Mouse (Mus musculus): Measurements from ENCODE around the gene 2010109A12Rik. TPM values are rescaled to one million over a fixed set of nuclear protein-coding genes. Genes with fewer than 3 reads are reported as not detected.

2010109A12Rik gene
- polyA plus RNA-seq, 1 experiment from 2014 or later: 2.7 TPM

DNA sequence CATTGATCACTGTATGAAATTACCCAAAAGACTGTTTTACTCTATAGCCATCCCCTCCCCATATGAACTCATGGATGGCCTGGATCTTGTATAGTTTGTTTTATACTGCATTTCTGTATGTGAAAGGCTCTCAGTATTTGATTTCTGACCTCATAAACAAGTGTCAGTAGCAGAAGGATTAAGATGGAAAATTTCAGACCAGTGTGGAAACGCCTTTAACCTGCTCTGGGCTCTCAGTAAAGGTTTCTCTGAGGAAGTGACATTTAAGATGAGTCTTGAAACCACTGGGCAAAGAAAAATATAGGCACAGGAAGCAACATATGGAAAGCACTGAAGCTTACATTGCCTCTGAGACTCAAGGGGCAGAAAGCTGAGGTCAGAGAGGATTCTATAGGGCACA is 1.2 kb downstream of the 2010109A12Rik start:
- Histone ChIP-seq H3K36me3 (ENCODE audit: control insufficient read depth, insufficient read depth, low read length) (no peaks in the 10 kb centered on the region), H3K4me3 (ENCODE audit: low read depth, low read length) (no peak overlapping the region), H3K27me3 (ENCODE audit: control insufficient read depth, insufficient read depth, low read length) (no peaks in the 10 kb centered on the region), H3K4me2 (ENCODE audit: low read depth, low read length, severe bottlenecking) (no peak overlapping the region; the same call in 1 of the 2 replicates), H3K27ac (ENCODE audit: low read depth, low read length) (peak overlapping the region; percentile 68; the same call in 1 of the 2 replicates), H3K9me3 (ENCODE audit: control insufficient read depth, low read length) (no peaks in the 10 kb centered on the region), H3K9ac (ENCODE audit: low read length) (no peak overlapping the region; the same call in 1 of the 2 replicates), H3K4me1 (replicated peaks; ENCODE audit: control insufficient read depth, insufficient read depth, low read length) (peaks cover 5% of the 10 kb centered on the region; the same call in 1 of the 2 replicates)
- 79% methylated on average over 1 of the region's 1 CpGs for WGBS
- DNase-seq (ENCODE audit: low spot score) (no peak), ATAC-seq (replicated peaks; ENCODE audit: low FRiP score) (no peak)

DNA sequence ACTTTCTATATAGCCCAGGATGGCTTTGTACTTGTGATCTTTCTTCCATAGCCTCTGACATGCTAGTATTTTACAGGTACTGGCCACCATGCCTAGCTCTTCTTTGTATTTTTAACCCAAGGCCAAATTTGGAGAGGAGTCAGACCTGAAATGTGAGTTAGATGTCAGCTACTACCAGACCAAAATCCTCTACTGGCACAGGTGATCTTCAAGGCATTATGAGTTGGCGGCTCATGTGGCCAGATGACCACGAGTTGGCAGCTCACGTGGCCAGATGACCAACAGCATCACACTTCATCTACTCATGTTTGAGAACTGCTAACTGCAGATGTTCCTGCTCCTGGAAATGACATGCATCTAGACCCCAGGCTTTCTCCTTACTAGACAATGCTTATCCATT is 12.1 kb downstream of the 2010109A12Rik start:
- Histone ChIP-seq H3K4me1 (replicated peaks; ENCODE audit: control insufficient read depth, insufficient read depth, low read length) (no peaks in the 10 kb centered on the region), H3K36me3 (ENCODE audit: control insufficient read depth, insufficient read depth, low read length) (no peaks in the 10 kb centered on the region), H3K9me3 (ENCODE audit: control insufficient read depth, low read length) (no peaks in the 10 kb centered on the region), H3K9ac (ENCODE audit: low read length) (no peak overlapping the region), H3K27ac (ENCODE audit: low read depth, low read length) (no peak overlapping the region), H3K4me2 (ENCODE audit: low read depth, low read length, severe bottlenecking) (no peak overlapping the region), H3K4me3 (ENCODE audit: low read depth, low read length) (no peak overlapping the region), H3K27me3 (ENCODE audit: control insufficient read depth, insufficient read depth, low read length) (no peaks in the 10 kb centered on the region)
- DNase-seq (ENCODE audit: low spot score) (no peak), ATAC-seq (replicated peaks; ENCODE audit: low FRiP score) (no peak)
- 91% methylated on average over 3 of the region's 3 CpGs for WGBS

DNA sequence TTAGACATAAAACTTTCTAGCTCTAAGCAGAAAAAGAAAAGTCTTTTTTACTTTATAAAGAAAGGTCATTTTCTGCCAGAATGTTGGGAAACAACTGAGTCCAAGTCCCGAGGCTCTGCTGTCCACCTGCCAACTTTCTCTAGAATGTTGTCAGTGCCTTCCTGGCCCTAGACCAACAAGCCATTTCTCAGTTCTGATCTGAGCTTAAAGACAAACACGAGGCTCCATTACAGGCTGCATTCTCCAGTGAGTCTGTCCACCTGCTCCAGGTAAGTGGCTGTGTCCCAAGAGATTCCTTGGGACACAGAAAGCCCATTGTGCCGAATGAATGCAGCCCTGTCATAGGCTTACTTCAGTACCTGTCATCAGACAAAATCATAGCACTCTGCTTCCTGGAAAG is 15.3 kb downstream of the 2010109A12Rik start:
- H3K4me2 ChIP-seq (ENCODE audit: low read depth, low read length, severe bottlenecking): no peak overlapping the region
- no peak overlapping the region for H3K9ac ChIP-seq (ENCODE audit: low read length)
- H3K36me3 ChIP-seq (ENCODE audit: control insufficient read depth, insufficient read depth, low read length): no peaks in the 10 kb centered on the region
- no peaks in the 10 kb centered on the region for H3K27me3 ChIP-seq (ENCODE audit: control insufficient read depth, insufficient read depth, low read length)
- ATAC-seq (replicated peaks; ENCODE audit: low FRiP score): no peak
- H3K4me3 ChIP-seq (ENCODE audit: low read depth, low read length): no peak overlapping the region
- no peaks in the 10 kb centered on the region for H3K4me1 ChIP-seq (replicated peaks; ENCODE audit: control insufficient read depth, insufficient read depth, low read length)
- H3K27ac ChIP-seq (ENCODE audit: low read depth, low read length): no peak overlapping the region
- WGBS: 81% methylated on average over 3 of the region's 3 CpGs
- H3K9me3 ChIP-seq (ENCODE audit: control insufficient read depth, low read length): no peaks in the 10 kb centered on the region
- no peak for DNase-seq (ENCODE audit: low spot score)

DNA sequence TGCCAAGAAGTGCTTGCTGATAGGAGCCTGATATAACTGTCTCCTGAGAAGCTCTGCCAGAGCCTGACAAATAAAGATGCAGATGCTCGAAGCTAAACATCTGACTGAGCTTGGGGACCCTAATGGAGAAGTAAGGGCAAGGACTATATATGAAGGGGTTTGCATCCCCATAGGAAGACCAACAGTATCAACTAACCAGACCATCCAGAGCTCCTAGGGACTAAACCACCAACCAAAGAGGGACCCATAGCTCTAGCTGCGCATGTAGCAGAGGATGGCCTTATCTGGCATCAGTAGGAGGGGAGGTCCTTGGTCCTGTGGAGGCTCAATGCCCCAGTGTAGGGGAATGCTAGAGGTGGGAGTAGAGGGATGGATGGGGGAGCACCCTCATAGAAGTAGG is 18.2 kb downstream of the 2010109A12Rik start:
- 86% methylated on average over 2 of the region's 2 CpGs for WGBS
- no peak overlapping the region for H3K9ac ChIP-seq (ENCODE audit: low read length)
- H3K4me2 ChIP-seq (ENCODE audit: low read depth, low read length, severe bottlenecking): no peak overlapping the region
- no peaks in the 10 kb centered on the region for H3K27me3 ChIP-seq (ENCODE audit: control insufficient read depth, insufficient read depth, low read length)
- H3K9me3 ChIP-seq (ENCODE audit: control insufficient read depth, low read length): no peaks in the 10 kb centered on the region
- DNase-seq (ENCODE audit: low spot score): no peak
- H3K4me1 ChIP-seq (replicated peaks; ENCODE audit: control insufficient read depth, insufficient read depth, low read length): no peaks in the 10 kb centered on the region
- no peak overlapping the region for H3K27ac ChIP-seq (ENCODE audit: low read depth, low read length)
- ATAC-seq (replicated peaks; ENCODE audit: low FRiP score): no peak
- no peak overlapping the region for H3K4me3 ChIP-seq (ENCODE audit: low read depth, low read length)
- no peaks in the 10 kb centered on the region for H3K36me3 ChIP-seq (ENCODE audit: control insufficient read depth, insufficient read depth, low read length)

DNA sequence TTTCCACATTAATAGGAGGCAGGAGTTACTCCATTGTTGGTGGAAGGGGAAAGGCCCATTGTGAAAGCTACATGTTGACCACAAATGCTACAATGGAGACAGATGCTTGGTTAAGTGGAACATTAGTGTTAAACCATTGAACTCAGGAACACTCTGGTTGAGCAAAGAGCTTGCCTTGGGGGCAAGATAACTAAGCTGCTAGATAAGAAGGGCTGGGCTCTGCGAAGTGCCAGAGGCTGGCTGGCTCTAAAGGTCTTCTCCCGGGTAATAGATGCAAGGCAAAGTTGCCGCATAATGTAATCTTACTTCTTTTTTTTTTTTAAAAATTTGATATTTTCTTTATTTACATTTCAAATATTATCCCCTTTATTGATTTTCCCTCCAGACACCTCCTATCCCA is 20.8 kb downstream of the 2010109A12Rik start:
- WGBS: 93% methylated on average over 3 of the region's 3 CpGs

DNA sequence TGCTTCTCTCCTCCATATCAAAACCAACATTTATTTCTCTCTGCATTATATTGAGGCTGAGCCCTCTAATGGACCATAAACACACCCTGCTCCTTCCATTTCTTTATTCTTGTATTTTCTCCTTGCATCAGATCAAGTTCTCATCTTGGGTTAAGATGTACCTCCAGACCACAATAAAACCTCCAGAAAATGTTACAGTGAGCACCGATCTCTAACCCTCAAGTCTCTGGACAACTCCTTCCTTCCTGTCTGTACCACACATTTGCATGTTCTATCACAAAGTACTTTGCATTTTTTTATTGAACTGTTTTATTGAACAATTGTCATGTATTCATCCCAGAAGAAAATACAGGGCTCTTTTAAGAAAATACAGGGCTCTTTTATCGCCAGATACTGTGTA is 23.2 kb downstream of the 2010109A12Rik start:
- H3K4me3 ChIP-seq (ENCODE audit: low read depth, low read length): no peak overlapping the region
- no peak overlapping the region for H3K9ac ChIP-seq (ENCODE audit: low read length)
- H3K27me3 ChIP-seq (ENCODE audit: control insufficient read depth, insufficient read depth, low read length): no peaks in the 10 kb centered on the region
- no peak overlapping the region for H3K27ac ChIP-seq (ENCODE audit: low read depth, low read length)
- DNase-seq (ENCODE audit: low spot score): no peak
- no peaks in the 10 kb centered on the region for H3K9me3 ChIP-seq (ENCODE audit: control insufficient read depth, low read length)
- ATAC-seq (replicated peaks; ENCODE audit: low FRiP score): no peak
- no peak overlapping the region for H3K4me2 ChIP-seq (ENCODE audit: low read depth, low read length, severe bottlenecking)
- no peaks in the 10 kb centered on the region for H3K4me1 ChIP-seq (replicated peaks; ENCODE audit: control insufficient read depth, insufficient read depth, low read length)
- H3K36me3 ChIP-seq (ENCODE audit: control insufficient read depth, insufficient read depth, low read length): no peaks in the 10 kb centered on the region
- 87% methylated on average over 2 of the region's 2 CpGs for WGBS

More for the DNA sequence above, 20.8 kb downstream of the 2010109A12Rik start:
- no peak overlapping the region for H3K27ac ChIP-seq (ENCODE audit: low read depth, low read length)
- no peak overlapping the region for H3K4me2 ChIP-seq (ENCODE audit: low read depth, low read length, severe bottlenecking)
- H3K4me1 ChIP-seq (replicated peaks; ENCODE audit: control insufficient read depth, insufficient read depth, low read length): no peaks in the 10 kb centered on the region
- no peaks in the 10 kb centered on the region for H3K27me3 ChIP-seq (ENCODE audit: control insufficient read depth, insufficient read depth, low read length)
- no peaks in the 10 kb centered on the region for H3K36me3 ChIP-seq (ENCODE audit: control insufficient read depth, insufficient read depth, low read length)
- no peak overlapping the region for H3K9ac ChIP-seq (ENCODE audit: low read length)
- DNase-seq (ENCODE audit: low spot score) (no peak), ATAC-seq (replicated peaks; ENCODE audit: low FRiP score) (no peak)
- H3K9me3 ChIP-seq (ENCODE audit: control insufficient read depth, low read length): no peaks in the 10 kb centered on the region
- no peak overlapping the region for H3K4me3 ChIP-seq (ENCODE audit: low read depth, low read length)

DNA sequence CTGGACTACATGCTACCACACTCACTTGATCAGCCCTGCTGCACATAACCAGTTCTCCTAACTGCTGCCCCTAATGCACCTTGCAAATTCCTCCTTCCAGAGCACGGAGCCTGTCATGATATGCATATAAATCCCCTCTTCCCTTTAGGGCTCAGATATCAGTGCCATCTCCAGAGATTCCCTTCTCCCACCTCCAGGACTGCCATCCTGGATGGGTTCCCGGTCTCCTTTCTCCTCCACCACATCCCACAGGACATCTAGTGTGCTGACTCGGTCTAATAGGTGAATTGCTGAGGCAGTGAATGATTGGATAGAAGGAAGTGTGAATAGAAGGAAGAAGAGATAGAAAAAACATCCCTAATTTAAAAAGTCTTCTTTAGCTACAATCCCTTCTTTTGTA is 25.4 kb downstream of the 2010109A12Rik start:
- Histone ChIP-seq H3K9me3 (ENCODE audit: control insufficient read depth, low read length) (no peaks in the 10 kb centered on the region), H3K4me1 (replicated peaks; ENCODE audit: control insufficient read depth, insufficient read depth, low read length) (no peaks in the 10 kb centered on the region), H3K4me2 (ENCODE audit: low read depth, low read length, severe bottlenecking) (no peak overlapping the region), H3K9ac (ENCODE audit: low read length) (no peak overlapping the region), H3K27me3 (ENCODE audit: control insufficient read depth, insufficient read depth, low read length) (no peaks in the 10 kb centered on the region), H3K27ac (ENCODE audit: low read depth, low read length) (no peak overlapping the region), H3K4me3 (ENCODE audit: low read depth, low read length) (no peak overlapping the region), H3K36me3 (ENCODE audit: control insufficient read depth, insufficient read depth, low read length) (no peaks in the 10 kb centered on the region)
- no peak for ATAC-seq (replicated peaks; ENCODE audit: low FRiP score)
- DNase-seq (ENCODE audit: low spot score): no peak
- 74% methylated on average over 3 of the region's 3 CpGs for WGBS

DNA sequence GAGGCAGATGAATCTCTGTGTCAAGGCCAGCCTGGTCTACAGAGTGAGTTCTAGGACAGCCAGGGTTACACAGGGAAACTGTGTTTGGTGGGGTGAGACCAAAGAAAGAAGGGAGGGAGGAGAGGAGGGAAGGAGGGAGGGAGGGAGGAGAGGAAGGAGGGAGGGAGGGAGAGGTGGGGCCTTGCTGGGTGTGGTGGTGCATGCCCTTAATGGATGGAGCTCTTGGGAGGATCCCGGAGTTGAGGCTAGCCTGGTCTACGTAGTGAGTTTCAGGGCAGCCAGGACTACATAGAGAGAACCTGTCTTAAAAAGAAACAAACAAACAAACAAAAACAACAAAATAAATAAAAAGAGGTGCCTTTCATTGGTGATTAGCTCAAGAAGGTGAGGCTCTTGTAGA is 26.5 kb downstream of the 2010109A12Rik start:
- Histone ChIP-seq H3K27ac (ENCODE audit: low read depth, low read length) (no peak overlapping the region), H3K36me3 (ENCODE audit: control insufficient read depth, insufficient read depth, low read length) (no peaks in the 10 kb centered on the region)

DNA sequence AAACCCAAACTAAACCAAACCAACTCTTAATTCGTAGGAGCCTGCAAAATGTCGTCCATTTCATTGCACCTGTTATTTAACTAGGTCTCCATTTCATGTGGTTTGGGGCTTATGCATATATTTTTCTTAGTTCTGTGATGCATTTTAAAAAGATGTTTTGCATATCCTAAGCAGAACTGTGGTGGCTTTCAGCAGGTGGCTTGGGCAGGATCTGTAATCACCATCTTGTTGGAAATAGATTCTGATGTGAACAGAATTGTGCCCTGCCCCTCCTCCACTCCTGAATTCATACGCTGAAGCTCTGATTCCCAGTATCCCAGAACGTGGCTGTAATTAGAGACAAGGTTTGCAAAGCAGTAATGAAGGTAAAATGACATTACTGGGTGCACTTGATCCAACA is 27.8 kb downstream of the 2010109A12Rik start:
- ATAC-seq (replicated peaks; ENCODE audit: low FRiP score): no peak
- Histone ChIP-seq H3K9ac (ENCODE audit: low read length) (no peak overlapping the region), H3K4me3 (ENCODE audit: low read depth, low read length) (no peak overlapping the region), H3K27me3 (ENCODE audit: control insufficient read depth, insufficient read depth, low read length) (no peaks in the 10 kb centered on the region), H3K4me2 (ENCODE audit: low read depth, low read length, severe bottlenecking) (no peak overlapping the region), H3K36me3 (ENCODE audit: control insufficient read depth, insufficient read depth, low read length) (no peaks in the 10 kb centered on the region), H3K4me1 (replicated peaks; ENCODE audit: control insufficient read depth, insufficient read depth, low read length) (no peaks in the 10 kb centered on the region), H3K9me3 (ENCODE audit: control insufficient read depth, low read length) (no peaks in the 10 kb centered on the region), H3K27ac (ENCODE audit: low read depth, low read length) (no peak overlapping the region)
- no peak for DNase-seq (ENCODE audit: low spot score)
- 64% methylated on average over 4 of the region's 4 CpGs for WGBS

More for the DNA sequence above, 26.5 kb downstream of the 2010109A12Rik start:
- WGBS: 97% methylated on average over 2 of the region's 2 CpGs
- no peak overlapping the region for H3K4me3 ChIP-seq (ENCODE audit: low read depth, low read length)
- DNase-seq (ENCODE audit: low spot score) (no peak), ATAC-seq (replicated peaks; ENCODE audit: low FRiP score) (no peak)
- no peaks in the 10 kb centered on the region for H3K27me3 ChIP-seq (ENCODE audit: control insufficient read depth, insufficient read depth, low read length)
- no peaks in the 10 kb centered on the region for H3K4me1 ChIP-seq (replicated peaks; ENCODE audit: control insufficient read depth, insufficient read depth, low read length)
- H3K9ac ChIP-seq (ENCODE audit: low read length): no peak overlapping the region
- H3K9me3 ChIP-seq (ENCODE audit: control insufficient read depth, low read length): no peaks in the 10 kb centered on the region
- no peak overlapping the region for H3K4me2 ChIP-seq (ENCODE audit: low read depth, low read length, severe bottlenecking)
